Mouse (Mus musculus): ENCODE data around the gene Rab43. TPM values are rescaled to one million over a fixed set of nuclear protein-coding genes. Genes with fewer than 3 reads are reported as not detected.
A peak's percentile ranks its signal among the peaks of the same experiment; 100 is the strongest.

Gene Rab43
- total RNA-seq, 2 experiments from 2014 or later = 134 to 177 TPM

- ATAC-seq (replicated peaks; ENCODE audit: low FRiP score, poor library complexity, severe bottlenecking) = no peak
These were observed 1.7 kb downstream of the Rab43 start for GRCm38 (mm10) chr6:87810311-87810710.

DNA sequence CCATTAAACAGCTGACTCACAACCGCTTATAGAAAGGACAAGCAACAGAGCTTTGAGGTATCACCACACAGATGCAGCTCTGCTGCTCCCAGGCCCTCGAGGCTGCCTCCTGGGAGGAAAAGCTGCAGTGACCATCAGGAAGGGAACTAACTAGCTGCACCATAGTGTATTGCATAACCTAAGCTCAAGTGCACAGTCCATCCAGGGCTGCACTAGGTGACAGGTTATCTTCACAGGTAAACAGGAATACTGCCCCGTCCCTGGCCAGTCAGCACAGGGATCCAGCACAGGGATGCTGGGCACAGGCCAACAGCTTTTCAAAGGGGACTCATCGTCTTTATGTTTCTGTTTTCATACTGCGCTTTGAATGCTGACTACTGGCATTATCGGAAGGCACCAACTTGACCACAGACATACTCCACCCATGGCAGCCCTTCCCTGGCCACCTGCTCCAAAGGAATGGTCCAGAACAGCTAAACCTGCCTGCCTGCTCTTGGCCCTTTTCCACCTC, 2.3 kb downstream of the Rab43 start:
- peak; percentile 53 for ATAC-seq (replicated peaks; ENCODE audit: low FRiP score, poor library complexity, severe bottlenecking)

DNA sequence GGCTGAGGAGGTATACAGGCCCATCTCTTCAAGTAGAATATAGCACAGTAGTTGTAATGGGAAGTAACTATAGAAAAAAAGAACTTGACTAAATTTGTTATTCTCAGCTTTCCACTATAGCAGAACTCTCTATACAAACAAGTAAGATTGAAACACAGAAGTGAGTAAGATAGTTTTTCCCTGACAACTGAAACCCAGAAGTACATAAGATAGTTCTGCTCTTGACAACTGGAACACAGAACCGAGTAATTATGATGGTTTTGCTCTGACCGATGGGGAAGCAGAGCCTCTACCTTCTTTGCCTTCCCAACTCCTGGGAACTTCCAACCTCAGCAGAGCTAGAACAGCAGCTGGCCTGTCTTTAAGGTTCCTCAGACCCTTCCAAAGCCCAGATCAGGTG, 2.8 kb downstream of the Rab43 start:
- no peak for ATAC-seq (replicated peaks; ENCODE audit: low FRiP score, poor library complexity, severe bottlenecking)

DNA sequence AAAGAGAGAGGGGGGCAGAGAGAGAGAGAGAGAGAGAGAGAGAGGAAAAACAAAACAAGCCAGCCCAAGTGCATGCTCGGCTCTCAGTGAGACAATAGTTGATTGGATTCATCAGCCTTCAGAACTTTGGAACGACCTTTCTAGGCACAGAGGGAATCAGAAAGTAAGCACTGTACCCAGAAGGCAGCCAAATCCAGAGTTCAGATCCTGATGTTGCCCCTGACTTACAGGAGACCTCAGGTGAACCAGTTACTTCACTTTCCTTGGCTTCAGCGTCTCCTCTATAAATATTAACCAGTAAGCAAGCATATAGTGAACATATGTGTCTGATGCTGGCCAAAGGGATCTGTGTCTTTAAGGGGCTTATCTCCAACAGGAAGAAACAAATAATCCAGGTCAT, 3.4 kb downstream of the Rab43 start:
- ATAC-seq (replicated peaks; ENCODE audit: low FRiP score, poor library complexity, severe bottlenecking) = no peak

GRCm38 (mm10) chr6:87807735-87808440, 4.1 kb downstream of the Rab43 start:
- 0 out of 2 replicates have a peak, but pooled peaks have one; percentile 16 for ATAC-seq (replicated peaks; ENCODE audit: low FRiP score, poor library complexity, severe bottlenecking)

- ATAC-seq (replicated peaks; ENCODE audit: low FRiP score, poor library complexity, severe bottlenecking) = no peak
These were observed 5.1 kb downstream of the Rab43 start for GRCm38 (mm10) chr6:87806857-87807256.

DNA sequence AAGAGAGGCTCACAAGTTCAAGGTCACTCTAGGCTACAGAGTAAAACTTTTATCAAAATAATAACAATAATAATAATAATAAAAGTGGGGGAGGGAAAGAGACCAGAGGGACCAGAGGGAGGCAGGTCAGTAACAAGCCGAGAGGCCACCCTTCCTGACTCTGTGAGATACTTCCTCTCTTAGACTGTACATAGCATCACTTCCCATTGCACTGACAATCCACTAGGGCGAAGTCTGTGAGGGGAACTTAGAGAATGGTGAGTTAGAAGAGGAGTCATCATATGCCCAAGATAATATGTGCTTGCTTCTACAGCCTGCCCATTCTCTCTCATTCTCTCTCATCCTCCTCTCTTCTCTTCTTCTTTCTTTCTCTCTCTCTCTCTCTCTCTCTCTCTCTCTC, 5.9 kb downstream of the Rab43 start:
- ATAC-seq (replicated peaks; ENCODE audit: low FRiP score, poor library complexity, severe bottlenecking) = no peak

DNA sequence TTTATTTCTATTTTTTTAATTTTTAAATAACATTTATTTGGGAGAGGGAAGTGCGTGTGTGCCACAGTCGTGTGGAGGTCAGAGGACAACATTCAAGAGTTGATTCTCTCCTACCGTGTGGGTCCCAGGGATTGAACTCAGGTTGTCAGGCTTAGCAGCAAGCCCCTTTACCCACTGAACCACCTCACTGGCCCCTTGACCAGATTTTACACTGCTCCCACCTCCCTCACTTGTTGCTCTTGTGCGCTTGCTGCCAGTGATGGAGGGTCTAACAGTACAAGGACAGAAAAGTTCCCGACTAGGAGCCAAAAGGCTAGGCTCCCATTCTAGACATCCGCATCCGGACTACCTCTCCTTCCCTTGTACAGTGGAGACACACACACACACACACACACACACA, 6.5 kb downstream of the Rab43 start:
- ATAC-seq (replicated peaks; ENCODE audit: low FRiP score, poor library complexity, severe bottlenecking) = no peak

DNA sequence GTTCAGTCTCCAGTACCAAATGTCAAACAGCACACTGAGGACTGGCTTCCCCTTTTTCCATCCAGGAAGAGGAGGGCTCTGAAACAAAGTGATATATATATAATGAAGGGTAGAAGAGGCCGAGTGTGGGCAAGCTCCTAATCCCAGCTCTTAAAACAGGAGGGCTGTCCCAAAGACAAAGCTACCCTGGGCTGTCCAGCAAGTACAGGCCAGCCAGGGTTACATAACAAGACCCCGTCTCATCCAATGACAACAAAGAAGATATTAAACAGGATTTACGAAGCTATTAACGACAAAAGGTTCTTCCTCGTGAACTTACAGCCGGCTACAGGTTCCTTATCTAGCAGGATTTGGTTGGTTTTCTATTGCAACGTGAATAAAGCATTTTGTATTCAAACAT, 7.1 kb downstream of the Rab43 start:
- ATAC-seq (replicated peaks; ENCODE audit: low FRiP score, poor library complexity, severe bottlenecking) = no peak

DNA sequence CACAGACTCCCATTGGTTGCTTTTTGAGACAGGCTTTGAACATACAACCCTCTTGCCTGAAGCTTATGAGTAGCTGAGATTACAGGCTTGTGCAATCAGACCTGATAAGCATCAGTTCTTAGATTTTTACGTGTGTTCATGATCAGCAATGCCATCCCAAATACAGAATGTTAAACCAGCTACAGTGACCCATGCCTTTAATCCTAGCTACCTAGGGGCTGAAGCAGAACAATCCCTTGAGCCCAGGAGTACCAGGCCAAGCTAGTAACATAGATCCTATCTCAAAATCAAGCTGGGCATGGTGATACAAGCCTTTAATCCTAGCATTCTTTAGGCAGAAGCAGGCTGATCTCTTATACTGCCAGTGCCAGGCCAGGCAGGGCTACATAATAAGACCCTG, 7.9 kb downstream of the Rab43 start:
- ATAC-seq (replicated peaks; ENCODE audit: low FRiP score, poor library complexity, severe bottlenecking) = no peak

- no peak for ATAC-seq (replicated peaks; ENCODE audit: low FRiP score, poor library complexity, severe bottlenecking)
These were observed 9.5 kb downstream of the Rab43 start for GRCm38 (mm10) chr6:87802462-87802861.

GRCm38 (mm10) chr6:87799576-87799975, 12.4 kb downstream of the Rab43 start:
- peak; percentile 80 for ATAC-seq (replicated peaks; ENCODE audit: low FRiP score, poor library complexity, severe bottlenecking)

DNA sequence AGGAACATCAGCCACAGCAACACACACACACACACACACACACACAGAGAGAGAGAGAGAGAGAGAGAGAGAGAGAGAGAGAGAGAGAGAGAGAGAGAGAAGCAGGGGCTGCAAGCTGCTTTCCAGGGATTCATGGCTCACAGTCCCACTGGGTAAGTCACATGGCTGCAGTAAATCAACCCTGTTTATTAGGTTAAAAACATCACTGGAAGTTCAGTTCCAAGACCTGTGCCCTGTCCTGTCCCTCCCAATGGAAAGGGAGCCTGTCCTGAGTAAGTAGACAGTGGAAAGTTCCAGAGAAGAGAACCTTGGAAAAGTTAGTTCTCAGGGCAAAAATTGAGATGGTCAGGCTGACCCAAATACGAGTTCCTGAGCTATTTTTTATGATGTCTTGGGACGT, 14.6 kb downstream of the Rab43 start:
- no peak for ATAC-seq (replicated peaks; ENCODE audit: low FRiP score, poor library complexity, severe bottlenecking)

DNA sequence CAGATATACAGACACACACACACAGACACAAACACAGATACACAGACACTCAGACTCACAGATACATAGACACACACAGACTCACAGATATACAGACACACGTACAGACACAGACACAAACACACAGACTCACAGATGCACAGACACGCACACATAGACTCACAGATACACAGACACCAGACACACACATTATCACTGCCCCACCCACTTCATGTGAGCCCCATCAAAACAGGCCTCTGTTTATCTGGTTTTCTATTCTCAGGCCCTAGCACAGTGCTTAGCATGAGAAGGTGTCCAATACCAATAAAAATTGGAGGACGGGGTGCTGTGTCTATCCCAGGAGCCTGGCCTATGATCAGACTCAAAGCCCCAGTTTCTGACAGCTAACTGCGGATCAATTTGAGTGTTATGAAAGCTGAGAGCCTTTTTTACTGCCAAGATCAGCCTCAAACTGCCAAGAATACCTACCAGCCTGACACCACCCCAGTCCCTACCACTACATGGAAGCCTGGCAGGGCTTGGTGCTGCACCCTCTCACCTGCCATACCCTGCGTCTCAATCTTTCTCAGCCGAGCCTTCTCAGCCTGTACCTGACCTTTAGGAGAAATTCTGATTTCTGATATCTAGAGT, 15.6 kb downstream of the Rab43 start:
- peak; percentile 60 for ATAC-seq (replicated peaks; ENCODE audit: low FRiP score, poor library complexity, severe bottlenecking)

- no peak for ATAC-seq (replicated peaks; ENCODE audit: low FRiP score, poor library complexity, severe bottlenecking)
These were observed 16.4 kb downstream of the Rab43 start for GRCm38 (mm10) chr6:87795385-87796150.

DNA sequence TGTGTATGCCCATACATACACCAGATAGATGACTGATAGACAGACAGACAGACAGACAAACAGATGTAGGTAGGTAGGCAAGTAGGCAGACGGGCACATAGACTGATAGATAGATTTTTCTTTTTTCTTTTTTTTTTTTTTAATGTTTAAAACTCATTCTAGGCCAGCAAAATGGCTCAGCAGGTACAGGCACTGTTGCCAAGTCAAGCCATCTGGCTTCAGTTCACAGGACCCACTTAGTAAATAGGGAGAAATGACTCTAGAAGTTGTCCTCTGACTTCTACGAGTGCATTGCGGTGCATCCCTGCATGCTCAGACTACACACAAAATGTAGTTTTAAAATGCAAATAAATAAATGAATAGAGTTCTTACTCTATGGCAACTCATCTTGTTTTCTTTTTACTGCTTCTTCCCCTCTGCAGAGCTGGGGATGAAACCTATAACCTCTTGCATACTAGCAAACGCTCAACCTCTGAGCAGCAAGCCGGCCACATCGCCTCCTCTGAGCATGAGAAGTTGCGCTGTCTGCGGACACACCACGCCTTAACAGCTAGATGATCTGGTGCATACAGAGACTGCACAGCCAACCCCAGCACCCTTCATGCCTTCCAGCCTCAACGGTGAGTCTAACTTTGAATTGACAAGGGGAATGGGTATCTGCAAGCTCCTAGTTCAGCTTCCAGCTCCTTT, 18.0 kb downstream of the Rab43 start:
- ATAC-seq (replicated peaks; ENCODE audit: low FRiP score, poor library complexity, severe bottlenecking) = no peak

- no peak for ATAC-seq (replicated peaks; ENCODE audit: low FRiP score, poor library complexity, severe bottlenecking)
These were observed 20.1 kb downstream of the Rab43 start for GRCm38 (mm10) chr6:87791826-87792225.

DNA sequence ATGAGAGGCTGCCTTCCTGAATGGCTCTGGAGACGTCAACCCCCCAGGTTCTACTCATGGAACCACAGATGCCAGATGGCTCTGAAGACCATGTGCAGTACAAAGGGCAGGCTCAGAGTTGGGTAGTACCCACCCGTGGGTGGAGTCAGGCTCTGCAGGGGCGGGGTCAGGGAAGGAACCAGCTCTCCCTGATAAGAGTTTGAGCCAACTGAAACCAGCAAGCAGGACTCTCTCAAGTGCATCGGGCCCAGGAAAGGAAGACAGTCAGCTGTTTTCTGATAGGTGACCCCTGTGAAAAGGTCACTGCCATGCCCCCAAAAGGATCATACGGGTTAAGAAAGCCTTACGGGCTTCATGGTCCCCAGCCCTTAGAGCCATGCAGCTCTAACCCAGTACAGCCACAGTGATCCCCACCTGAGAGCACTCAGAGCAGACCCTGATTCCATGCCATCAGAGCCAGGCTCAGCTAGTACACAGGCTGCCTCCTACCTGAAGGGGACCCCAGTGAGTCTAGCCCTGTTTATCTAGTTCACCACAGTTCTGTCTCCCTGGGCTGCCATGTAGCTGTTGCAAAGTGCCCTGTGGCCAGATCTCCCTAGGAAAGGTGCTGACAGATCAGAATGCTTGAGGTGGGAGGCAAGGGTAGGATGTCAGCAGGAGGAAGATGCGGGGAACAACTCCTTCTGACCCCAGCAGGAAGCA, 21.0 kb downstream of the Rab43 start:
- peak; percentile 88 for ATAC-seq (replicated peaks; ENCODE audit: low FRiP score, poor library complexity, severe bottlenecking)

DNA sequence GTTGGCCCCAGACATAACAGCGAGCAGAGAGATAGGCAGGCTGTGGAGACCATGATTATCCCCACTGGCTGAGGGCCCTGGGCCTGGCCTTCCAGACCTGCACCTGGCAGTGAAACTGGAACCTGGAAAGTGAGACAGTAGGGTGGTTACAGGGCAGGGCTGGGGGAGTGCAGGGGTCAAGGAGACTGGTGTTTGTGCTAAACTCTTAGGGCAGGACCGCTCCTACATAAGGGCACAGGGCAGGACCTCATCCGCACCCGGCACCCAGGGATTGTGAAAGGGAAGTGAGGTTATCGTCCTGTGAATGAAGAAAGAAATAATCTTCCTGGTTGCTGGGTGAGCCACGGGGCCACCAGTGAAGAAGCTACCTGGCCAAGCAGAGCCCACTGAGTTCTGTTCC, 22.2 kb downstream of the Rab43 start:
- no peak for ATAC-seq (replicated peaks; ENCODE audit: low FRiP score, poor library complexity, severe bottlenecking)
